ENCODE assay signal across 38 mouse cellular contexts in the genomic region with DNA sequence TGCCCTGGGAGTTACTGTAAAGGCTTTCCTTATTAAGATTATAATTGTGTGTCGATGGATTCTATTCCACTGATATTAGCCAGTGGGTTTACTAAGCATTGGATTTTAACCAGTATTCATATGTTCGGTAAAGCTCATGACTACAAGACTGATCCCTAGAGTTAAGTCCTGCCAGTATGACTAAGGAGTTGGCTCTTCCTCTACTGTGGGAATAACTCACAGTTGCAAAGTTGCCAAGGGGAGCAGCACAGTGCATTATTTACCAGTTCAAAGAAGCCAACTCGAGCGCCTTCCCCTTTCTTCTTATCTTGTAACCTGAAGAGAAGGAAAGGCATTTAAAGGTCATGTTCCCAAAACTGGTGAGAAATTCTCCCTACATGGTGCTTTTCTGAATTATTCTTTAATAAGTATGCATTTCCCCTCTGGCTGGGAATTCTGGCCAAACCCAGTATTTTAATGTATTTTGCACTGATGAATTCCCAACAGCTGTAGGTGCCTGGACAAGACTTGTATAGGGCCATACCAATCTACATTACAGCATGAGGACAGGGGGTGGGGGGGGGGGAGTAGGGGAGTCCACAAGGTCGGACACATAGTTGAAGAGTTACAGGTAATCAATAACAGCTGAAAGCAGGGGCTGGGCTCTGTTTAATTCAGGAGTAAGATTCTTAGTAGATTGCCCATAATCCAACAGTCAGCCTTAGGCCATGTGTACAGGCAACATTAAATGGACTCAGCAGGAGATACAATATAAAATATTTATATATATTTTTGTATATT. TPM values are rescaled to one million over a fixed set of nuclear protein-coding genes. Genes with fewer than 3 reads are reported as not detected.
DNase-seq lines count a peak whose midpoint lies in the region; ATAC-seq lines count a peak whose summit lies in the region.
"Had no signal": no experiment of that assay in that cellular context is flagged by ENCODE, and none has a peak within 500 bp of the region (broad histone marks: within the 10 kb centered on the region; RNA-seq: fewer than 3 reads in every experiment).

No protein-coding gene starts in this region.

- H3K9me3 ChIP-seq in liver, embryonic 12.5 days (replicated peaks), result no peaks in the 10 kb centered on the region
- H3K9me3 ChIP-seq: embryonic facial prominence, embryonic 12.5 days; forebrain, embryonic 10.5 days; forebrain, embryonic 15.5 days; hindbrain, embryonic 12.5 days; limb, embryonic 15.5 days; lung, embryonic 15.5 days; neural tube, embryonic 12.5 days had no signal

- no peak overlapping the region for H3K4me3 ChIP-seq in liver, embryonic 12.5 days
- H3K4me3 ChIP-seq: embryonic facial prominence, embryonic 12.5 days; forebrain, embryonic 10.5 days; forebrain, embryonic 15.5 days; gastrocnemius, adult 2 months; hindbrain, embryonic 12.5 days; left cerebral cortex, adult 2 months; limb, embryonic 15.5 days; lung, embryonic 15.5 days; myocyte; neural tube, embryonic 12.5 days had no signal

- DNase-seq in adrenal gland, adult 2 months, result peak; percentile 6
- no peak for DNase-seq in adrenal gland, postnatal 36 days
- DNase-seq in liver, result peak; percentile 4
- DNase-seq in fibroblast of lung, adult 2 months (ENCODE audit: low read depth), result peak; percentile 64
- DNase-seq in skeletal muscle tissue, adult 2 months (ENCODE audit: low read depth, low spot score), result peak; percentile 5
- DNase-seq in left cerebral cortex, postnatal 4 days, result no peak
- DNase-seq in c-Kit-positive CD71-positive TER-119-positive erythroid progenitor cells, embryonic 14.5 days (ENCODE audit: low spot score), result no peak
- DNase-seq: cerebellum, adult 11-12 months; cerebellum, adult 9-11 months; embryo, embryonic 11 days; gastrocnemius, adult 2 months; gastrocnemius, postnatal 36 days; kidney, adult 9 months; kidney, postnatal 10 days; thymus, postnatal 14 days had no signal

- H3K4me1 ChIP-seq in liver, embryonic 12.5 days, result no peaks in the 10 kb centered on the region
- H3K4me1 ChIP-seq: embryonic facial prominence, embryonic 12.5 days; limb, embryonic 15.5 days; lung, embryonic 15.5 days; neural tube, embryonic 12.5 days had no signal

- no peak overlapping the region for H3K4me2 ChIP-seq in liver, embryonic 12.5 days
- H3K4me2 ChIP-seq: embryonic facial prominence, embryonic 12.5 days; forebrain, embryonic 15.5 days; hindbrain, embryonic 12.5 days; limb, embryonic 15.5 days; lung, embryonic 15.5 days; midbrain, embryonic 11.5 days; neural tube, embryonic 12.5 days had no signal

- intact Hi-C loops in left cerebral cortex, postnatal 4 days (cut with DNase I), result no loop called here

- no peak for ATAC-seq in liver, embryonic 12.5 days
- ATAC-seq: forebrain, embryonic 15.5 days; intestine, embryonic 16.5 days had no signal

- H3K9ac ChIP-seq in liver, embryonic 12.5 days, result no peak overlapping the region
- H3K9ac ChIP-seq: embryonic facial prominence, embryonic 12.5 days; forebrain, embryonic 15.5 days; hindbrain, embryonic 12.5 days; limb, embryonic 15.5 days; lung, embryonic 15.5 days; neural tube, embryonic 12.5 days had no signal

- H3K27ac ChIP-seq in liver, embryonic 12.5 days, result no peak overlapping the region
- H3K27ac ChIP-seq: embryonic facial prominence, embryonic 12.5 days; forebrain, embryonic 10.5 days; forebrain, embryonic 15.5 days; gastrocnemius, adult 2 months; hindbrain, embryonic 12.5 days; left cerebral cortex, adult 2 months; limb, embryonic 15.5 days; lung, embryonic 15.5 days; neural tube, embryonic 12.5 days had no signal

- no peaks in the 10 kb centered on the region for H3K36me3 ChIP-seq in liver, embryonic 12.5 days
- H3K36me3 ChIP-seq: embryonic facial prominence, embryonic 12.5 days; forebrain, embryonic 10.5 days; forebrain, embryonic 15.5 days; hindbrain, embryonic 12.5 days; limb, embryonic 15.5 days; lung, embryonic 15.5 days; neural tube, embryonic 12.5 days had no signal

- WGBS in liver, embryonic 12.5 days (ENCODE audit: insufficient replicate concordance), result 59% methylated on average over 5 of the region's 5 CpGs

- H3K27me3 ChIP-seq in liver, embryonic 12.5 days (replicated peaks), result no peaks in the 10 kb centered on the region
- H3K27me3 ChIP-seq: embryonic facial prominence, embryonic 12.5 days; forebrain, embryonic 15.5 days; hindbrain, embryonic 12.5 days; limb, embryonic 15.5 days; lung, embryonic 15.5 days; neural tube, embryonic 12.5 days had no signal

RNA-seq across cellular contexts. Expression of gene Abcb11, which starts 17.3 kb away (rescaled TPM):
- total RNA-seq in adrenal gland, adult 2 months (2021), result 1 to 10 TPM in 1 of 2 experiments, not detected in 1; 1.1 TPM
- not detected in 2 replicates for polyA plus RNA-seq in adrenal gland, adult 2 months (2012; rRNA removed)
- under 1 TPM in 1 of 2 experiments, not detected in 1; 0.26 TPM for total RNA-seq in adrenal gland, postnatal 36 days (2021)
- polyA plus RNA-seq in liver, embryonic 12.5 days (2016; fragmentation: Nextera tagmentation; extraction: Ambion mirVana), result 1.4 and 2.2 TPM in 2 replicates
- total RNA-seq in left cerebral cortex, postnatal 4 days (2021), result under 1 TPM in 1 of 2 experiments, not detected in 1; 0.12 TPM
- total RNA-seq: adrenal gland, adult 18-20 months; gastrocnemius, adult 2 months; gastrocnemius, postnatal 36 days; heart, adult 8-10 months; heart, postnatal 25 days; left cerebral cortex, adult 2 months; left cerebral cortex, postnatal 25 days; megakaryocyte, adult 5-6 weeks; MEL had no signal
- polyA plus RNA-seq: embryonic facial prominence, embryonic 12.5 days; forebrain, embryonic 10.5 days; forebrain, embryonic 15.5 days; heart, embryonic 14.5 days; hindbrain, embryonic 12.5 days; limb, embryonic 15.5 days; midbrain, embryonic 11.5 days; midbrain, postnatal 0 days; myocyte; neural tube, embryonic 12.5 days; small intestine, adult 2 months; stomach, embryonic 14.5 days had no signal

RNA-seq across cellular contexts. Expression of gene Dhrs9, which starts 55.2 kb away (rescaled TPM):
- 1 to 10 TPM; 3.0 to 4.8 TPM for total RNA-seq in adrenal gland, adult 2 months (2021)
- polyA plus RNA-seq in adrenal gland, adult 2 months (2012; rRNA removed), result 0.08 and 0.23 TPM in 2 replicates
- 1 to 10 TPM in 1 of 2 experiments, under 1 TPM in 1; 0.73 to 1.9 TPM for total RNA-seq in adrenal gland, postnatal 36 days (2021)
- 0.06 and 0.08 TPM in 2 replicates for polyA plus RNA-seq in liver, embryonic 12.5 days (2016; fragmentation: Nextera tagmentation; extraction: Ambion mirVana)
- total RNA-seq in left cerebral cortex, postnatal 4 days (2021), result not detected
- total RNA-seq: gastrocnemius, adult 2 months; gastrocnemius, postnatal 36 days; layer of hippocampus, postnatal 14 days; MEL; midbrain, postnatal 0 days had no signal
- polyA plus RNA-seq: embryonic facial prominence, embryonic 12.5 days; forebrain, embryonic 10.5 days; forebrain, embryonic 15.5 days; heart, embryonic 14.5 days; hindbrain, embryonic 12.5 days; lung, embryonic 15.5 days; midbrain, embryonic 11.5 days; midbrain, postnatal 0 days; neural tube, embryonic 12.5 days had no signal

Comparison
In these comparisons a context has a peak if more than half of its experiments do, and no peak if none do; other contexts are left out.
1. DNase-seq: peak in adrenal gland, adult 2 months (single experiment), liver (single experiment), fibroblast of lung, adult 2 months (single experiment) and skeletal muscle tissue, adult 2 months (single experiment); none in adrenal gland, postnatal 36 days (0 of 2), left cerebral cortex, postnatal 4 days (single experiment) and c-Kit-positive CD71-positive TER-119-positive erythroid progenitor cells, embryonic 14.5 days (single experiment).